Mouse (Mus musculus): ENCODE measurements at regions not wholly inside any gene's neighbourhood (a gene's known extent, or its start where the extent isn't known, plus 50 kb on each side); places are given as distances from the start of the nearest gene placed in this dataset.

DNA sequence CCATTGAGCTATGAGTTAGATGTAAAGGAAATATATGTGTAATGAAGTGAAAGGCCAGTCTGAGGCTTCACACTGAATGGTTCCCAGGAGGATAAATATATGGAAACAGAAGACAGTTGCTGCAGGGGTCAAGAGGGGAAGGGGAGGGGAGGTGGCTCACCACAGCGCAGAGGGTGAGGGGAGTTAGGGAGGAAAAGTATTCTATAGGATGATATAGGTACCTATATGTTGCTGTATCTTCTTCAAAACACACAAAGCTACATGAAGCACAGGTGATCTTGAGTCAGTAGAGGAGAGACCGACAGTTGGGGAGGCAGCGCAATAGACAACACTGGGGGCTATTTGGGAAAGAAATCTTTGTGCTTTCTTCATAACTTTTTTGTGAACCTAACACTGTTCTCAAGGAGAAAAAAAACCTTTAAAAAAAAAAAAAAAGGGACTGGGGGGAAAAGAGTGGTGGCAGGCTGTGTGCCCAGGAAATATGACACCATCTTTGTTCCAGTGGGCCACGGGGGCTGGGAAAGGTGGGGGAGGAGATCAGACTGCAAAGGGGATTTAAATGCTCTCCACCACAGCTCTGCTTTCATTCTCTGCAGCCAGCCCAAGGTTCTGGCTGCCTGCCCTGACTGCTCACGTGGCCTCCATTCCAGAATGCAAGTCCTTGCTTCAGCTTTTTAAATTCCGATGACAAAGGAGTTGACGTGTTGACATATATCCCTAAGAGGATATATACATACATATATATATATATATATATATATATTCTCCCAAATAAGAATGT is 94.5 kb upstream of the Ankrd1 start:
- TF ChIP-seq GATA1 (IDR thresholded peaks at IDR 0.05; ENCODE audit: borderline replicate concordance, low read length) (no peak), FLI1 (IDR thresholded peaks at IDR 0.05; ENCODE audit: low read length) (no peak)

Measured in megakaryocyte, embryonic 14.5 days (primary cell).